In the genomic region with DNA sequence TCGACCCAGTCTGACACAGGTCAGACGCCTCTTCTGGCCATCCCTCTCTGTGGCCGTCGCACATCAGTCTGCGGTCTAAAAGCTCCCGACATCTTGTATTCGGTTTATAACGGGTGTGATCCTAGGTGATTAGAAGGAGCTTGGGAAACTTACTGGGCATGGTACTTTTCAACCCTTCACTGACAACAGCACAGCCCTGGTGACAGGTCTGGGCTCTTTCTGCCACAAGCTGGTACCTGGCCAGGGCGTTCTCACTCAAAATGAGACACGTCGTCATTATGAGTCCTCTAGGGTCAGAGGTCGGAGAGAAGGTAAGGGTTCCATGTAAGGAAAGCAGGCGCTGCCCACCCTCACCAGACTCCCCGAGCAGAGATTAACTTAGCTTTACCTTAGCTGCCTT, we compare ENCODE assay signal across 13 mouse cellular contexts.
DNase-seq lines count a peak whose midpoint lies in the region; ATAC-seq and TF ChIP-seq lines count a peak whose summit lies in the region.
"Had no signal": no experiment of that assay in that cellular context is flagged by ENCODE, and none has a peak within 500 bp of the region (broad histone marks: within the 10 kb centered on the region; RNA-seq: fewer than 3 reads in every experiment).

No protein-coding gene starts in this region.

- peak overlapping the region; percentile 78 for H3K27ac ChIP-seq in midbrain, embryonic 10.5 days (replicated peaks)
- H3K27ac ChIP-seq in midbrain, postnatal 0 days (ENCODE audit: low read depth, low read length) = no peak overlapping the region; the same call in 1 of the 2 replicates
- H3K27ac ChIP-seq in forebrain, embryonic 14.5 days (ENCODE audit: low read depth, low read length) = peak overlapping the region; percentile 84
- H3K27ac ChIP-seq in hindbrain, embryonic 15.5 days (replicated peaks) = peak overlapping the region; percentile 43; the same call in 1 of the 2 replicates
- H3K27ac ChIP-seq in midbrain, embryonic 15.5 days = peak overlapping the region; percentile 73
- H3K27ac ChIP-seq in heart, embryonic 10.5 days = no peak overlapping the region
- H3K27ac ChIP-seq: intestine, embryonic 15.5 days; limb, embryonic 15.5 days had no signal

- no peaks in the 10 kb centered on the region for H3K9me3 ChIP-seq in midbrain, embryonic 10.5 days (replicated peaks)
- H3K9me3 ChIP-seq in midbrain, postnatal 0 days (ENCODE audit: low read length) = no peaks in the 10 kb centered on the region
- H3K9me3 ChIP-seq in forebrain, embryonic 14.5 days (replicated peaks; ENCODE audit: control insufficient read depth, low read length) = no peaks in the 10 kb centered on the region
- no peaks in the 10 kb centered on the region for H3K9me3 ChIP-seq in hindbrain, embryonic 15.5 days
- no peaks in the 10 kb centered on the region for H3K9me3 ChIP-seq in midbrain, embryonic 15.5 days
- H3K9me3 ChIP-seq in heart, embryonic 10.5 days = no peaks in the 10 kb centered on the region
- H3K9me3 ChIP-seq: intestine, embryonic 15.5 days; limb, embryonic 15.5 days had no signal

- TF ChIP-seq CTCF in midbrain, postnatal 0 days (IDR thresholded peaks at IDR 0.05) = no peak

- H3K4me3 ChIP-seq in midbrain, embryonic 10.5 days = no peak overlapping the region
- H3K4me3 ChIP-seq in midbrain, postnatal 0 days (ENCODE audit: low read depth, low read length) = no peak overlapping the region
- H3K4me3 ChIP-seq in forebrain, embryonic 14.5 days (ENCODE audit: low read depth, low read length) = no peak overlapping the region
- H3K4me3 ChIP-seq in hindbrain, embryonic 15.5 days = no peak overlapping the region
- H3K4me3 ChIP-seq in midbrain, embryonic 15.5 days = no peak overlapping the region
- no peak overlapping the region for H3K4me3 ChIP-seq in heart, embryonic 10.5 days
- H3K4me3 ChIP-seq: erythroblast, embryonic 14.5 days; intestine, embryonic 15.5 days; limb, embryonic 15.5 days had no signal

- no peak overlapping the region for H3K4me2 ChIP-seq in midbrain, postnatal 0 days (ENCODE audit: low read depth, low read length, poor library complexity, severe bottlenecking)
- no peak overlapping the region for H3K4me2 ChIP-seq in forebrain, embryonic 14.5 days (ENCODE audit: low read length)
- H3K4me2 ChIP-seq in hindbrain, embryonic 15.5 days = no peak overlapping the region
- no peak overlapping the region for H3K4me2 ChIP-seq in midbrain, embryonic 15.5 days
- H3K4me2 ChIP-seq: intestine, embryonic 15.5 days; limb, embryonic 15.5 days had no signal

- peaks cover 20% of the 10 kb centered on the region for H3K36me3 ChIP-seq in midbrain, embryonic 10.5 days
- H3K36me3 ChIP-seq in midbrain, postnatal 0 days (ENCODE audit: insufficient read depth, low read length) = peaks cover 3% of the 10 kb centered on the region; the same call in 1 of the 2 replicates
- peaks cover 30% of the 10 kb centered on the region for H3K36me3 ChIP-seq in forebrain, embryonic 14.5 days (ENCODE audit: control insufficient read depth, insufficient read depth, low read length)
- H3K36me3 ChIP-seq in hindbrain, embryonic 15.5 days = peaks cover 11% of the 10 kb centered on the region; the same call in 1 of the 2 replicates
- no peaks in the 10 kb centered on the region for H3K36me3 ChIP-seq in midbrain, embryonic 15.5 days (replicated peaks)
- peaks cover 3% of the 10 kb centered on the region; the same call in 1 of the 2 replicates for H3K36me3 ChIP-seq in heart, embryonic 10.5 days
- H3K36me3 ChIP-seq: intestine, embryonic 15.5 days had no signal

- ATAC-seq in midbrain, postnatal 0 days (ENCODE audit: low FRiP score) = no peak
- peak; percentile 7; the same call in 1 of the 2 replicates for ATAC-seq in forebrain, embryonic 14.5 days
- peak; percentile 40 for ATAC-seq in hindbrain, embryonic 15.5 days (ENCODE audit: low FRiP score, low read depth)
- no peak; the same call in 1 of the 2 replicates for ATAC-seq in midbrain, embryonic 15.5 days (replicated peaks)
- ATAC-seq: intestine, embryonic 15.5 days; liver, postnatal 0 days had no signal

- WGBS in midbrain, embryonic 10.5 days = 83% methylated on average over 14 of the region's 14 CpGs
- 82% methylated on average over 14 of the region's 14 CpGs for WGBS in midbrain, postnatal 0 days
- 77% methylated on average over 14 of the region's 14 CpGs for WGBS in forebrain, embryonic 14.5 days
- 76% methylated on average over 14 of the region's 14 CpGs for WGBS in hindbrain, embryonic 15.5 days
- WGBS in midbrain, embryonic 15.5 days = 84% methylated on average over 14 of the region's 14 CpGs
- WGBS in heart, embryonic 10.5 days = 63% methylated on average over 14 of the region's 14 CpGs

- no peak for DNase-seq in midbrain, embryonic 10.5 days (ENCODE audit: low spot score)
- no peak for DNase-seq in midbrain, postnatal 0 days (ENCODE audit: low spot score)
- DNase-seq in forebrain, embryonic 14.5 days (ENCODE audit: low spot score) = no peak
- no peak for DNase-seq in heart, embryonic 10.5 days (ENCODE audit: low spot score)
- no peak for DNase-seq in kidney, postnatal 10 days
- no peak for DNase-seq in embryo, embryonic 10.5 days (ENCODE audit: low spot score)
- DNase-seq: heart, adult 11 months; liver, postnatal 0 days had no signal

- H3K4me1 ChIP-seq in midbrain, embryonic 10.5 days = peaks cover 16% of the 10 kb centered on the region
- H3K4me1 ChIP-seq in midbrain, postnatal 0 days (ENCODE audit: insufficient read depth, low read length) = no peaks in the 10 kb centered on the region; the same call in 1 of the 2 replicates
- peaks cover 20% of the 10 kb centered on the region for H3K4me1 ChIP-seq in forebrain, embryonic 14.5 days (ENCODE audit: control insufficient read depth, insufficient read depth, low read length)
- H3K4me1 ChIP-seq in hindbrain, embryonic 15.5 days (replicated peaks) = peaks cover 18% of the 10 kb centered on the region
- peaks cover 9% of the 10 kb centered on the region; the same call in 1 of the 2 replicates for H3K4me1 ChIP-seq in midbrain, embryonic 15.5 days
- no peaks in the 10 kb centered on the region for H3K4me1 ChIP-seq in heart, embryonic 10.5 days
- H3K4me1 ChIP-seq: intestine, embryonic 15.5 days had no signal

- H3K27me3 ChIP-seq in midbrain, embryonic 10.5 days (ENCODE audit: low read depth, poor library complexity, severe bottlenecking) = no peaks in the 10 kb centered on the region
- H3K27me3 ChIP-seq in midbrain, postnatal 0 days (ENCODE audit: insufficient read depth, low read length) = no peaks in the 10 kb centered on the region
- no peaks in the 10 kb centered on the region for H3K27me3 ChIP-seq in forebrain, embryonic 14.5 days (replicated peaks; ENCODE audit: control insufficient read depth, insufficient read depth, low read length)
- H3K27me3 ChIP-seq in hindbrain, embryonic 15.5 days = no peaks in the 10 kb centered on the region
- no peaks in the 10 kb centered on the region for H3K27me3 ChIP-seq in midbrain, embryonic 15.5 days (replicated peaks)
- H3K27me3 ChIP-seq in heart, embryonic 10.5 days (ENCODE audit: insufficient read depth, poor library complexity, severe bottlenecking) = no peaks in the 10 kb centered on the region
- H3K27me3 ChIP-seq: intestine, embryonic 15.5 days; limb, embryonic 15.5 days had no signal

- H3K9ac ChIP-seq in midbrain, postnatal 0 days (replicated peaks; ENCODE audit: low read length, poor library complexity, severe bottlenecking) = no peak overlapping the region
- H3K9ac ChIP-seq in forebrain, embryonic 14.5 days (ENCODE audit: low read length) = peak overlapping the region; percentile 9; the same call in 1 of the 2 replicates
- H3K9ac ChIP-seq in hindbrain, embryonic 15.5 days = no peak overlapping the region
- no peak overlapping the region for H3K9ac ChIP-seq in midbrain, embryonic 15.5 days
- H3K9ac ChIP-seq: intestine, embryonic 15.5 days; limb, embryonic 15.5 days; liver, postnatal 0 days had no signal

Comparison
In these comparisons a context has a peak if more than half of its experiments do, and no peak if none do; other contexts are left out.
1. H3K27ac ChIP-seq: peak in midbrain, embryonic 10.5 days (single experiment), forebrain, embryonic 14.5 days (single experiment), hindbrain, embryonic 15.5 days (single experiment) and midbrain, embryonic 15.5 days (single experiment); none in midbrain, postnatal 0 days (single experiment) and heart, embryonic 10.5 days (single experiment).
2. ATAC-seq: peak in forebrain, embryonic 14.5 days (single experiment) and hindbrain, embryonic 15.5 days (single experiment); none in midbrain, postnatal 0 days (single experiment) and midbrain, embryonic 15.5 days (single experiment).